Mouse (Mus musculus) adrenal gland, adult 10 weeks (tissue): Measurements from ENCODE around the gene Gm39115. TPM values are rescaled to one million over a fixed set of nuclear protein-coding genes. Genes with fewer than 3 reads are reported as not detected.

Experiments
- polyA plus RNA-seq: library from polyadenylated mRNA; stranded (reverse); fragments of 350-450 nt; fragmentation: Illumina TruSeq; extraction: RNeasy Lipid Tissue Mini Kit (QIAGEN cat#74804); gene quantifications from one replicate; pipeline ENCODE4 v1.2.3, GENCODE M21; 2014; ENCODE audit warnings: low read depth, low replicate concordance

Gene Gm39115
- not detected for polyA plus RNA-seq

DNA sequence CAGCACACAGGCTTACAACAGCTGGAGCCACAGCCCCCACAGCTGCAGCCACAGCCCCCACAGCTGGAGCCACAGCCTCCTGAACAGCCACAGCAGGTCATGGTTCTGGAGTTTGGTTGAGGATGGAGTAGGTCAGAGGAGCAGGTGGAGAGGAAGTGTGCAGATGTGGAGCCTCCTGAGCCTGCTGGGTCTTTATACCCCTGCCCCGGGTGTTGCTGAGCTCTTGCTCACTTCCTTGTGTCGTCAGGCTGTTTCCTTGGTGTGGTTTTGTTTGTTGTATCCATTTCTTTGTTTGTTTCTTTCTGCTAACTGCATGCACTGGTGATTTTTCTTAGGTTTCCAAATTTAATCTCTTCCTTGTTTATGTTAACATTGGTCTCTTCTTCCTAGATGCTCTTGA lies at the start of gene Gm39115:
Gene Gm39115 (minus strand): TSS at position 101 of the 400 bp plus-strand sequence.

GRCm38 (mm10) chr7:142175905-142176304 lies 40.1 kb upstream of the Gm39115 start, which contains the start of gene Krtap5-2:
Gene Krtap5-2 (minus strand): TSS chr7:142176005.

DNA sequence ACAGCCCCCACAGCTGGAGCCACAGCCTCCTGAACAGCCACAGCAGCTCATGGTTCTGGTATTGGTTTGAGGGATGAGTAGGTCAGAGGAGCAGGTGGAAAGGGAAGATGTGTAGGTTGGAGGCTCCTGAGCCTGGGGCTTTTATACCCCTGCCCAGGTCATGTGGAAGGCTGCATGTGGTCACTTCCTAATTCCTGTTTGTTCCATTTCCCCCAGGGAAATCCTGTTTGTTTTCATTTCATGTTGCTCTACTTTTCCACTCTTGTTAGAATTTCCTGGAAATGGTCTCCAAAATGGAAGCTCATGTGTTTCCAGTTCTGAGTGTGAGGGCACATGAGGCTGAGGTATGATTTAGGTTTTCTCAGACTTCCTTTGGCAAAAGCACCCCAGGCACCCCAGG lies 29.8 kb upstream of the Gm39115 start, which contains the start of gene Gm4553:
Gene Gm4553 (minus strand): TSS at position 101 of the 400 bp plus-strand sequence.

GRCm38 (mm10) chr7:142157013-142157412 lies 21.2 kb upstream of the Gm39115 start, which contains the start of gene Gm29735:
Gene Gm29735 (minus strand): TSS chr7:142157113.

GRCm38 (mm10) chr7:142144507-142144906 lies 8.7 kb upstream of the Gm39115 start, which contains the start of gene Gm45337:
Gene Gm45337 (minus strand): TSS chr7:142144607.

GRCm38 (mm10) chr7:142120629-142121028 lies 15.2 kb downstream of the Gm39115 start, which contains the start of gene Gm45618:
Gene Gm45618 (minus strand): TSS chr7:142120729.

GRCm38 (mm10) chr7:142095183-142095931 lies 40.5 kb downstream of the Gm39115 start, which contains the start of gene Dusp8:
Gene Dusp8 (minus strand): TSS chr7:142095843.

Other genes with a start within 250 kb of the Gm39115 start
- gene Tollip, start 217.5 kb downstream of the Gm39115 start, polyA plus RNA-seq, result 55.3 TPM
- 0.35 TPM for gene Brsk2, start 186.3 kb downstream of the Gm39115 start, polyA plus RNA-seq
- 13.5 TPM for gene Mob2, start 75.0 kb downstream of the Gm39115 start, polyA plus RNA-seq
- 2.4 TPM for gene Dusp8, start 40.2 kb downstream of the Gm39115 start, polyA plus RNA-seq
- not detected for gene Gm45618, start 15.3 kb downstream of the Gm39115 start, polyA plus RNA-seq
- not detected for gene Gm45337, start 8.6 kb upstream of the Gm39115 start, polyA plus RNA-seq
- gene Gm29735, start 21.1 kb upstream of the Gm39115 start, polyA plus RNA-seq, result not detected
- gene Gm4553, start 29.7 kb upstream of the Gm39115 start, polyA plus RNA-seq, result not detected
- not detected for gene Krtap5-2, start 40.0 kb upstream of the Gm39115 start, polyA plus RNA-seq
- gene Gm10153, start 54.4 kb upstream of the Gm39115 start, polyA plus RNA-seq, result not detected
- gene Krtap5-3, start 65.3 kb upstream of the Gm39115 start, polyA plus RNA-seq, result not detected
- gene Gm7579, start 75.8 kb upstream of the Gm39115 start, polyA plus RNA-seq, result not detected
- not detected for gene Krtap5-5, start 93.9 kb upstream of the Gm39115 start, polyA plus RNA-seq
- not detected for gene Gm40460, start 105.0 kb upstream of the Gm39115 start, polyA plus RNA-seq
- gene Gm2431, start 122.3 kb upstream of the Gm39115 start, polyA plus RNA-seq, result not detected
- not detected for gene Gm4559, start 138.3 kb upstream of the Gm39115 start, polyA plus RNA-seq
- not detected for gene Krtap5-1, start 161.1 kb upstream of the Gm39115 start, polyA plus RNA-seq
- gene Krtap5-4, start 167.5 kb upstream of the Gm39115 start, polyA plus RNA-seq, result not detected
- not detected for gene Ifitm10, start 237.7 kb upstream of the Gm39115 start, polyA plus RNA-seq
- 31.1 TPM for gene Gm49369, start 246.6 kb upstream of the Gm39115 start, polyA plus RNA-seq